Mouse (Mus musculus): Measurements from ENCODE around the gene Bloc1s3.

DNA sequence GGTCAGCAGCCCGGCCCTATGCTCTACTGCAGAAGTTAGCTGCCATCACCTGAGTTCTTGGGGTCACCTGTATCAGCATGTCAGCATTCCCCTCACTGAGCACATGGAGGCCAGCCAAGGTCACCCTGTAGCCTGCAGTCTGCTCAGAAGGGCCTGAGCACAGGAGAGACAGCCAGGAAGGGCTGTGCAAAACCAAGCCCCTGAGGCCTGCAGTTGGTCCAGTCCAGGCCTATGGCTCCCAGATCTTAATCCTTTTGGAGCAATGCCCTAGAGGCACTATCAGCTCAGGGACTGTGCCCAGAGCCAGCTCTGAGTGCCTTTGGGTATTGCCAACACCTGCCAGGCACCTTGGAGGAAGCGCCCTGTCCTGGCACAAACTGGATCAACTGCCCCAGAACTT is 48.9 kb upstream of the Bloc1s3 start:
- TF ChIP-seq POLR2A (IDR thresholded peaks at IDR 0.05; ENCODE audit: control insufficient read depth, low read depth, low read length) (no peak), CTCF (IDR thresholded peaks at IDR 0.05; ENCODE audit: control insufficient read depth, insufficient read depth, insufficient replicate concordance, low read depth, low read length) (no peak)

Data from testis, adult 2 months (tissue).